Mouse (Mus musculus) WW6 (cell line): ENCODE data around the gene Mindy4.
A peak's percentile ranks its signal among the peaks of the same experiment; 100 is the strongest.
"Not testable (repeated sequence)": the region's sequence is repeated elsewhere in the genome, so short reads cannot be mapped to it uniquely, and the experiment has no call there.

ENCODE experiments used
- DNase-seq: peaks from one replicate; pipeline ENCODE4 v3.0.0-alpha.2; 2013; ENCODE audit warnings: low read depth, low spot score

Mindy4 gene

DNA sequence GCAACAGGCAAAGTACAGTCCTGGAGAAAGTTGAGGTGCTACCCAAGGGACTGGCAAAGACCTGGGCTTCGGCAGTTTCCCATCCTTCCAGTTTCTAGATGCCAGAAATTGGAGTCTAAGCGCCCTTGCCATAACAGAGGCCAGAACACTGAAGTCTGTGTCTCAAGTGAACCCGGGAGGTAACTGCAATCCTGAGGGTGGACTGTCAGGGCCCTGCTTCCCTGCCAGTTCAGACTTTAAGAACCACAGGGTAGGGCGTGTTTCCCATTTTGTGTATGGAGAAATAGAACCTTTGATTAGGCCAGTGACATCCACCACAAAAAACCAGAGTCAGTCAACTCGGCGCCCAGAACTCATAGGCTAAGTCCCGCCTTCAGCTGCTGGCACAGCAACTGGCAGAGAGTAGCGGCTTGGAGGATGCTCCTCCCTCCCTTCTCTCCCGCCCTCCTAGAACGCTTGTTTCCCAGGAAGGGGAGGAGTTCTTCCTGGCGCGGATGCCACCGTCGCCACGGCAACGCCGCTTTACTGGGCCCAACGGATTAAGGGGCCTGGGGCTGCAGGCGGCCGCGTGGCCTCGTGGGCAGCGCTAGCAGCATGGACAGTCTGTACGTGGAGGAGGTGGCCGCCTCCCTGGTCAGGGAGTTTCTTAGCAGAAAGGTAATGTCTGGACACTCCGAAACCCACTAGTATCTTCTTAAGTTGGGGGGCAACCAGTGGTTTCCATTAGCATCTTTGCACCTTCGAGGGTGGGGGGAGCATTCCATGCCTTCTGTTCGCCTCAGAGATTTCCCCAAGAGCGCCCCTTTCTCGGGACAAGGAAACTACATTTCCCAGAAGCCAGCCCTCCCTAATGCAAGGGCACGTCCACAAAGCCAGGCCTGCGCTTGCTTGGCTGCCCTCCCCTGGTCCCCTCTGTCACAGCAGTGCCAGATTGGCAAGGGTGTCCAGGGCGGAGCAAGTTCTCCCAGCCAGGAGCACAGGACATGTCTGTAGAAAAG, at the start of gene Mindy4:
Mindy4 (plus strand) TSS at position 471 of the 998 bp plus-strand sequence.
- DNase-seq = peak; percentile 73

DNA sequence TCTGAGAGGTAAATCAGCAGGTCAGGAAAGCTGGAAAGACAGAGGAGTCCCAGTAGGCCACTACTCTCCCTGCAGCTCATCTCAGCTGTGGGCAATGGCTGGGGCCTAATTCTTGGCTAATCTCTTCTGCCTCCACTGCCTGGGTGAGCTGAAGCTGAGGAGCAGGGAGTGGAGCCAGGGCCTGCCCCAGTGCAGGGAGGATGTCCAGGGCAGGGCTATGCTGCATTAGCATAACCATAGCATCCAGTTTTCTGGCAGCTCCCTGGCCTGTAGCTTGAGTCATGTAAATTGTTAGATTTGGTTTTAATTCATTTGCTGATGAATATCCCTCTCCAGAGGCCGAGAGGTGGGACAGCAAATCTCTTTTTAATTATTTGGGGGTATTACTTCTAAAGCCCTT, 43.9 kb upstream of the Mindy4 start:
- DNase-seq = no peak

DNA sequence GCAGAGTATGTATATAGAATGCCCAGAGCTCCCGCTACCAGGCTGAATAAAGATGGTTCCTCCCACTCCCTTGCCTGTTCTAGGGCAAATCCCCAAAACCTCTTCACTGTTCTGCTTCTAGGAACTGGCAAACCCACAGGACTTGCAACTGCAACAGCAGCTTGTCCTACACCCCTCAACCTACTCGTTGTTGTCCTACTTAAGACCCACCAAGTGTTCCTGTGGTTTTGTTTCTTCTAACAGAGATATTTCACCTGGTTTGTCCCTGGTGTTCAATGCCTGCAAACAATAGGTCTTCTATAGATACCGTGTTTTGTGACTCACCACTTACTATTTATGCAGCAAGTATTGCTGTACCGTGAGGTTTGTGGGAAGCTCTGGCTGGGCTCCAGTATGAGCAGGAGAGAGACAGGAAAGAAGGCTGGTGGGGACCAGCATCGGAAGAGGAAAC, 41.8 kb upstream of the Mindy4 start:
- no peak for DNase-seq

DNA sequence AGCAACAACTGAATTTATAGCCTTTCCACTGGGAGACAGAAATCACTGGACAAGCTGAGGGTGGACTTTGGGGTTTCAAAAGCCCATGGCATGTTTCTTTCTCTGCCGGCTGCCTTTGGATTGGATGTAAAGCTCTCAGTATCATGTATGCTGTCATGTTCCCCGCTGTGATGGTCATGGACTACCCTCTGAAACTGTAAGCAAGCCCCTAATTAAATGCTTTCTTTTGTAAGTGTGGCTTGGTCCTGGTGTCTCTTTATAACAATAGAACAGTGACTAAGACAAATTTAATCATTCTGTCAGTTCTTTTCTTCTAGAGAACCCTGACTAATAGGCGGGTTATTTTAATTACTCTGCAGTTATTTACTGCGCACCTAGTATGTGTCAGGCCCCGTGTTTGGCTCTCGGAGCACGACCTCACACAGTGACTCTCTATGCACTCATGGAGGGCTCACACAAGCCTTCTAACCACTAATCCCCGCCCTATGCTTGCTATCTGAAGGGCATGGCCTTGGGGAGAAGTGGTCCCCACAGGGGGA, 40.1 kb upstream of the Mindy4 start:
- DNase-seq = no peak

DNA sequence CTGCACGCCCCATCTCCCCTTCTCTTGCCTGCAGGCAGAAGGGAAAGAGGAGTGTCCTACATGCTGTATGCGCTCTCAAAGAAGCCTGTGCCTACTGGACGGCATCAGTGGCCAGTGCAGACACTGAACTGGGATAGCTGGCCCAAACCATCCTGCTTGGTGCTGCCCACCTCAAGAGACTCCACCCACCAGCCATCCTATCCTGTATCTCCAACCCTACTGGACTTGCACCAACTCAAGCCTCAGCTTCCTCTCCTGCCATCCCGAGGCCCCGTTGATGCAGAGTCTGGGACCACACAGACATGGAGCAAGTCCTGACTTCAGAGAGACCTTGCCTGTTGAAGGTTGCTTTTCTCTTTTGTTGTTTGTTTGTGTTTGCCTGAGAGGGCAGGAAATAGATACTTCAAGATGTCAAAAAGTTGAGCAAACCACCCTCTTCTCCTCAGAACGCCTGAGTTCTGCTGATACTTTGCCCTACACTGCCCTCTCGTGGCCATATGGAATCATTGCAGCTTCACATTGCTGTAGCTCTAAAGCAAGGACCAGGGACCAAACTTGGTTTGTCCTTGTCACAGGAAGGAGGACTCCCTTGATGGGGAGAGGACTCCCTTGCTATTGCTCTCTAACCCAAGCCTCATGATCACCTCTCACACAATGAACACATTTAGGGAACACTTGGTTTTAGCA, 36.3 kb upstream of the Mindy4 start:
- no peak for DNase-seq

DNA sequence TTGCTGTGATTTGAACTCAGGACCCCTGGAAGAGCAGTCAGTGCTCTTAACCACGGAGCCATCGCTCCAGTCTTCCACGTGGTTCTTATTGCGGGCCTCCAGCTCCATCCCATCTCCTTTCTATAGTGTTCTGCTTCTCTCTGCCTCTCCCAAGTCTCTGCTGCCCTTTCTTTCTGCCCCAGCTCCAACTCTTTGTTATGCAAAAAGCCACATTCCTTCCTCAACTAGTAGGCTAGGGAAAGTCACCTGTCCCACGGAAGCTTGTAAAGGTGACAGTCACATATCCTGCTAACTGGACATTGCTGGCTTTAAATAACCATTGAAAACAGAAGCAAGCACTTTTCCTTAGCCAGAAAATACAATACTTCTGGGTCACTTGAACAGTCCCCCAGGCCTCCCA, 33.4 kb upstream of the Mindy4 start:
- no peak for DNase-seq

DNA sequence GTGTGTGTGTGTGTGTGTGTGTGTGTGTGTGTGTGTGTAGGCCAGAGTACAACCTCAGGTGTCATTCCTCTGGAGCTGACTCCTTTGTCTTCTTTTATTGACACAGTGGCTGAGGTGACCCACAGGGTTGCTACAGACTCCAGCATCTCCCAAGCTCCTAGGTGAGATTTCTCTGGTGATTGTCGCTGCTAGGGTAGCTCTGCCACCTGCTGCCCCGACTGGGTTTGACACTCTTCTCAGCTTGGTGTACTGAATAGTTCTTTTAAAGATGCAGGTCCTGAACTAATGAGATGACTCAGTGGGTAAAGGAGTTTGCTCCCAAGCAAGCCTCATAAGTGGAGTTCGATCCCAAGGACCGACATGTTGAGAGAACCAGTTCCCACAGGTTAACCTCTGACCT, 31.5 kb upstream of the Mindy4 start:
- DNase-seq = no peak

DNA sequence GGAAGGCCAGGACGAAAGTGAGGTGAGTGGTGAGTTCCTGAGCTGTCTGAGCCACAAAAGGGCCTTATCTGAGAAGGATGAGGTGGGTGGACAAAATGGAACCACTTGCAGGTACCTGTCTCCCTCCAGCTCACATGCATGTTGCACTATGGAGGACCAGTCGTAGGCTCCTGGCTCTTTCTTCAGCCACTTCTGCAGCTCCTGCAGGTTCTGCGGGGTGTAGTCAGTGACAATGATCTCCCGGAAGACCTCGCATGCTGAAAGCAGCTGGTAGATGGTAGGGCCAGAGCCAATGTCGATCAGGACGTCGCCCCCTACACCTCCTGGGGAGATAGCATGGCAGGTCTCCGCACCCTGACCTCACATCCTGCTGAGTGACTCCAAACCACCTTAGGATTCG, 30.0 kb upstream of the Mindy4 start:
- no peak for DNase-seq

DNA sequence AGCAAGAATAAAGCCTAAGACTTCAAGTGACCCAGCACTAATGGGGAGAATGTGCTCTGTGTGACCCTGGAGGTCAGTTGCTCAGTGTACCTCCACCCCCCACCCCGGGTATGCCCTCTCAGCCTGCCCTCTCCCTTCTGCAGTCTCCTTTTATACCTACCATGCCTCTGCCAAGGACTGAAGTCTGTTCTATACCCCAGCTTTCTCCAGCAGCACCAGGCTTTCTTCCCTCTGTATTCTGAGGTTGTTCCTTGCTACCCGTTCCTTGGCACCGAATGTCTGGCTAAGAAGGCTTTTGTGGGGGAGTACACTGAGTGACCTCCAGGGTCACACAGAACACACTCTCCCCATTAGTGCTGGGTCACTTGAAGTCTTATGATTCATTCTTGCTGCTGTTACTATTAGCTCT, 29.2 kb upstream of the Mindy4 start:
- no peak for DNase-seq

DNA sequence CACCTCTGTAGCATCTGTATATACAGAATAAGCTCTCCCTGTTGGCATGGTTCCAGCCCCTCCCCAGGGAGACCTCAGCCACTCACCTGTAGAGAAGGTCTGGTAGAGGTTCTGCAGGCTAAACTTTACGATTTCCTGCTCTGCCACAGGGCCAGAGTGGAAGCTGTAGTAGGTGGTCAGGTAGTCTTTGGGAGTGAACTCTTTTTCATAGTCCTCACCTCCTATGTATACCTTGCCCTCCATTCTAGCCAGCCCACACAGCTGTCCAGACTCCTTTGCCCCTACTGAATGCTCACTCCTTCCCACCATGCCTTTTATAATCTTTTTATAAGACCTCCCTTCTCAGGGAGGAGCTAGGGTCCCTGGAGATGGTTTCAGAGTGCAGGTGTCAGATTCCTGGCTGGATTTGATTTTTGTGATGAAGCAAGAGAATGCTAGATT, 28.4 kb upstream of the Mindy4 start, which contains the start of gene Inmt:
Inmt (minus strand) TSS at position 303 of the 441 bp plus-strand sequence.
- no peak for DNase-seq

DNA sequence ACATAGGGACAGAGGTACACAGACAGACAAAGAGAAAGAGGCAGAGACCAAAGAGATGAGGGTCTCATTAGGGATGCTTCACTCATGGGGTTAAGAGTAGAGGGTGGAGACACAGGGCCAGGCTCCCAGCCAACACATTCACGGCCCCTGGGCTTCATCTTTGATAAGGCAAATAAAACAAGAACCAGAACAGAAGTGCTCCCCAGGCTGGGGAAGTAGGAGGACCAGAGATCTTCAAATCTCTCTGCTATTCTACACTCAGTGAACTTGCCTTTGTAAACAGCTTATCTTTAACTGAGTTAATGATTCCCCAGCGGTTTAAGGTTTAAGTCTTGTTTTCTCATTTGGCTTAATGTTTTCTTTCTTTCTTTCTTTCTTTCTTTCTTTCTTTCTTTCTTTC, 27.7 kb upstream of the Mindy4 start:
- no peak for DNase-seq

DNA sequence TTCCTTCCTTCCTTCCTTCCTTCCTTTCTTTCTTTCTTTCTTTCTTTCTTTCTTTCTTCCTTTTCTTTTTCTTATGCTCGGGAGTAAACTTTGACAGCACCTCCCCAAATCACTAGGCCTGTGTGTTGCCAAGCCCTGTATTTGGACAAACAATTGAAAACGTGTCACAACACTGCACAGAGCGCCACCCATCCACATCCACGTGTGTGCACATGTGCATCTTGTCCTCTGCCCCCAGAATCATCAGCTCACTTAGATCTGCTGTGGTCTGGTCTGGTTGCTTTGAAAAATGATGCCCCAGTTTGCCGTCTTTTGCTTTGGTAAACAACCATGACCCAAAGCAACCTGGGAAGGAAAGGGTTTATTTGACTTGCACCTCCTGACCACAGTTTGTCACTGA, 27.3 kb upstream of the Mindy4 start:
- DNase-seq = no peak

DNA sequence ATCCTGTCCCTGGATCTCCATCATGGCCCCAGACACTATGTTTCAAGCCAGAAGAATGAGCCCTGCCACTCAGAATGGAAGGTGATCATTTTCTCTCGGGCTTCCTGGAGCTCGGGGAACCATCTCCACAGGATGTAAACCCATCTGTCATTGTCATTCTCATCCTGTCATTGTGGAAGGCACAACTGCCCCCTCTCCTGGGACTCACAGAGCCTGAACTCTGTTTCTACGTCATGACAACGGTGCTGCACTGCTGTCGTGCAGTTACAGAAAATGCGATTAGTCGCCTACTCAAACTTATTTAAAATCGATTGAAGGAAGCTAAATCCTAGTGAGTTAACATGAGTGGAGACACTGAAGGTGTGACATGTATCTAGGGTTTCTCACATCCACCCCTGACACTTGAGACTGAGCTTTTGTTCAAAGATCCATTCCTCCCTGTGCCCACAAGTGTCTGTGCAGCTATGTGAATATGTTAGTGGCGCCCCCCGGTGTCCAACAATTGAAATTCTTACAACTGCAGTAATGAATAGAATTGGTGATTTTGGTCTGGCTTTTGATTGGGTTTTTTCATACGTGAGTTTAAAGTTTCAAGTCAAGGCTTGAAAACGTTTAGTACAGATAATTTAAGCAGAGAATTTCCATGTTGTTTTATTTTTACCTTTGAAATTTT, 26.0 kb upstream of the Mindy4 start:
- DNase-seq = no peak

DNA sequence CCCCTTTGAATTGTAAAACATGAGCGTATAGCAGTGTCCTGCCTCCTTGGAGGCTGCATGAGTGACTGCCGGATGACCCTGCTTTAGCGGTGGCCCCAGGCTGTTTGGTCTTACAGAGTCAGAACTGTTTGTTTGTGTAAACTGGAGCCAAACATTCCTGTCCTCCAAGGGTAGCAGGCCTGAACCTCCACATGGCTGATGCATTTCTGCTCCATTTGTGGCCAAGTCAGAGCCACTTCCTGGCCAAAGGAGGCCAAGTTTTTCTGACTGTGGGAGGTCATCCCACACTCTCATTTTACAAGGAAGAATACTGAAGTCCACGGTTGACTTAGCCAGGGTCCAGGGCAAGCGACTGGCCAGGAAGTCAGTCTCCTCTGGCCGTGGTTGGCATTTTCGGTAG, 23.6 kb upstream of the Mindy4 start:
- DNase-seq = no peak

DNA sequence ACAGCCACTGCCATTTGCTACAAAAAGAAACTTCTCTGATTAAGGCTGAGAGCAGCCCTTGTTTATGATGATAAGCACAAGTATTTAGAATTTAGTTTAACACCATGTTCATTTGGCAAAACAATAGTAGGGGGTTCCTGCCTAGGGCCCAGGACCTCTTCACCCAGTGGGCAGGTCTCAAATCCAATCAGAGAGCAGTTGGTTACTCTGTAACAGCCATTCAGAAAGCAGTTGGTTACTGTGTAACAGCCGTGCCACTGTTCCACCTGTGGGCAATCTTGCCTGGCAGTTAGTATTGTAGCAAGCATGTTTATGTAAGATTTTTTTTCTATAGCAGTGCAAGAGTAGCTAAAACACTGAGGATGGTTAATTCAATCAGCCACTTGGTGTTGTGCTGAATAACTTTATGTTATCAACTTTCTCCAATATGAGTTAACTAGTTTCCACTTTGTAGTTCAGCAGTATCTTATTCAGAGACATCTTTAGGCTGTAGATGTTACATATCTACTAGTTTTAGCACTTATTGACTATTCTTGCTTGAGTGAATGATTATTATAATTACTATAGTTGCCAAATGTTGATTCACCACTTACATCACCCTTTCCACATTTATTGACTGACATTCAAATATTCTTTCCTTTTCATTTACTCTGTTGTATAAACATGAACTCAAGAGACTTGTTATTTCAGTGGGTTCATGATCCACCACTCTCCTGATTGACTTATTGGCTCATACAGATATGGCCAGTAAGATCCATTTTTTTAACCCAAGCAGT, 20.3 kb upstream of the Mindy4 start:
- no peak for DNase-seq

DNA sequence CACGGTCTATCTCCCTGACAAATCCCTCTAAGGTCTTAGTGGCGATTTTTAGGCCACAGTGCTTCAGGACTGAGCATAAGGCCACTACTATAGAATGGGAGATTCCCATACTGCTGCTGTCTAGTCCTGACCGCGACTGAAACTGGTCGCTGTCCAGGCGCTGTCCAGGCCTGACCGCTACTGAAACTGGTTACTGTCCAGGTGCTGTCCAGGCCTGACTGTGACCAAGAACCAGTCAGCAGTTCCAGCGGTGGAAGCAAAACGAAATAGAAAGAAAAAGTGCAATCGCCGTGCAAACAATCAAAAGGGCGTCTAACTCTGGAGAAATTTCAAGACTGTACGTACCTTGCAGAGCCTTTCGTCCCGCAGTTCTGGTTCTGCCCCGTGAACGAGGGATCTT, 15.4 kb upstream of the Mindy4 start:
- DNase-seq = not testable (repeated sequence)

DNA sequence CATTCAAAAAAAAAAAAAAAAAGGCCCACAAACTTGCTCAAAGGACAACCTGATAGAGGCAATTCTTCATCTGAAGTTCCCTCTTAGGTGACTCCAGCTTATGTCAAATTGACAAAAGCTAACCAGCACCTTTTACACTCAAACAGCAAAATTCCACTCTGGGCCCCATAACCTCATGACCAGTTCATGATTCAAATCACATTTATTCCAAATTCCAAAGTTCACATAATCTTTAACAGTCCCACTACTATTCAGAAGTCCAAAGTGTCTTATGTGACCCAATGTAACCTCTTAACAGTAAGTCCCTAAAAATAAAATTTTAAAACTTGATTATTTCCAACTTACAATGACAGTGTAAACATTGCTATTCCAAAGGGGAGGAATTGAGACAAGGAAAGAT, 13.8 kb upstream of the Mindy4 start:
- DNase-seq = no peak

DNA sequence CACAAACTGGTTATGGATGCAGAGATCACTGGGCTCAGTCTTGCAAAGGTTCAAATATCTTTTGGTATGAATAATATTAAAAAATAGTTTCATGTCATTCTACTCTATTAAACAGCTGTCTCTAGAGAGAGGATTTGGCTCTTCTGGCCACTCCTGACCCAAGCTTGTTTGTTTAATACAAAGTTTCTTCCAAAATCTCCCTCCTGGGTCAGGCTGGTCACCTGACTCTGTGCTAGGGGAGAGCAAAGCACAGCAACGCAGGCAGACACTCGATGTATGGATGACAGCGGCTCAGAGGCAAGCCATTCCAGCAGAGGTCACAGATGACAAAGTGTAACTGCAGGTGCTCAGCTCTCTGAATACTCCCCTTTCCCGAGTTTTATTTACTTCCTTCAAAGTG, 11.6 kb upstream of the Mindy4 start:
- no peak for DNase-seq

DNA sequence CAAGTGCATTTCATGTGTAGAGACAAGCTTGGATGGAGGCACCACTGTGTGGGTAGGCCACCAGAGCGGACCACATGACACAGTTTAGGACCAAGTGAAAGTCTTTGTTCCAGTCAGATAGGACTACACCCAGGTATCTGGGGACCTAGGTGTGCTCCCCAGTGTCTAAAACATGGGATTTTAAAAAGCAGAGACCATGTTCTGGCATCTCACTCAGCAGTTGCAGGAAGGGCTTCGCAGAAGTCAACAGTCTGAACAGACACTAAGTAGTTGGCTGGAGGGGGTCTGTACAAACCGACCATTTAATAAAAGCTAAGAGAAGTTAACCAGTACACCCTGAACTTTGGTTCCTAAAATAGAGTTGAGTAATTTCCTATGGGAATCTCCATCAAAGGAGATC, 10.0 kb upstream of the Mindy4 start:
- no peak for DNase-seq

DNA sequence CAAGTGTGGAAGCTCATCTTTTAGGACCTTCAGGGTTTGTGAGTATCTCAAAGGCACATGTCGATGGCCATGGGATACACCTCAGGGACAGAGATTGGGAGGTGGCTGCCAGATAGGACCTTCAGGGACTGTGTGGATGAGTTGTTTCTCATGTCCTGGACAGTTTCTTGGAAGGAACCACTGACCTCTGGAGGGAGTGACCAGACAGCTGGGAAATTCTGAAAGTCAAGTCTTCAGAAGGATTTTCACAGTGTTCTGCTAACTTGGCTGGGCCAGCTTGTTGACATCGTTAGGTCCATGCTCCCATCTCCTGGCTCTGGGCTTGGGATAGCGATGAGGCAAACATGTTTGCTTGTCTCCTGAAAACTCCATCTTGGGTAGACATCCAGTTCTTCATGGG, 4.1 kb upstream of the Mindy4 start:
- DNase-seq = no peak

DNA sequence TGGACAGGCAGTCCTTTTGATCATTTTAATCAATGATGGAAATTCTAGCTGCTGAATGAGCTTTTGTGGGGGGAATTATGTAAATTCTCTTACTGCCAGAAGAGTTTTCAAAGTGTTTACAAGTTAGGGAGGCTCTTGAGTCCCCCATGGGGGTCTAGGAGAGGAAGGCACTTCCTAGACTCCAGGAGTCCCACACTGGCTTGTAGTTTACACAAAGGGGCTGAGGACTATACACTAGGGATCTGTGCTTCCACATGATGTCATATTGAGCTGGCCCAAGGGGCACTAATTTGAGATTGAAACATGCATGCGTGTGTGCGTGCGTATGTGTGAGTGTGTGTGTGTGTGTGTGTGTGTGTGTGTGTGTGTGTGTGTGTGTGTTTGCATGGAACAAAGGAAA, 748 bp downstream of the Mindy4 start:
- DNase-seq = no peak
